Mouse (Mus musculus): Measurements from ENCODE around the gene Mpig6b. TPM values are rescaled to one million over a fixed set of nuclear protein-coding genes. Genes with fewer than 3 reads are reported as not detected.
A peak's percentile ranks its signal among the peaks of the same experiment; 100 is the strongest.

The Mpig6b gene
- total and polyA plus RNA-seq, 2 experiments from 2014 or later: 0.18 TPM; not detected in 1

DNA sequence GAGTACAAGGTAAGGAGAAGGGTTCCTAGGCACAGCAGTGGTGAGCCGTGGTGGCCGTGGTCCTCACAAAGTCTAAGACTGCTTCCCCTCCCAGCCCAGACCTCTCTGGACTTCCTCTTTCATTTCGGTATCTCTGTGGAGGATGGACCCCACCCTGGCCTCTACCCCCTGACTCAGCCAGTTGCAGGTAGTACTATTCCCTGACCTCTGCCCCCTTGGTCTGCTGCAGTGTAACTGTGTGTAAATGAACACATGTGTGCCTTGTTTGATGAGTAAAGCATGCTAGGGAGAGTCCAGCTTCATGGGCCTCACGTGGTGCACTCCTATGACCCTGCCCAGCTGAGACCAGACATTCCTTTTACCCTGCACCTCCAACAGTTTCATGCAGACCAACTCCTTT is 42.2 kb downstream of the Mpig6b start:
- no peak overlapping the region for H3K9ac ChIP-seq (replicated peaks; ENCODE audit: low read length)
- TF ChIP-seq CTCF (IDR thresholded peaks at IDR 0.05; ENCODE audit: low read depth): no peak
- H3K4me2 ChIP-seq (ENCODE audit: low read depth, low read length): no peak overlapping the region
- WGBS: 72% methylated on average over 4 of the region's 4 CpGs
- DNase-seq (ENCODE audit: low spot score) (no peak), ATAC-seq (no peak)
- no peak overlapping the region for H3K27ac ChIP-seq
- no peaks in the 10 kb centered on the region for H3K27me3 ChIP-seq (ENCODE audit: insufficient read depth, low read length)
- no peaks in the 10 kb centered on the region for H3K9me3 ChIP-seq (ENCODE audit: low read length)
- no peak overlapping the region for H3K4me3 ChIP-seq (ENCODE audit: low read length)
- H3K4me1 ChIP-seq (ENCODE audit: insufficient read depth, low read length): peaks cover 6% of the 10 kb centered on the region
- H3K36me3 ChIP-seq (ENCODE audit: insufficient read depth, low read length): no peaks in the 10 kb centered on the region

DNA sequence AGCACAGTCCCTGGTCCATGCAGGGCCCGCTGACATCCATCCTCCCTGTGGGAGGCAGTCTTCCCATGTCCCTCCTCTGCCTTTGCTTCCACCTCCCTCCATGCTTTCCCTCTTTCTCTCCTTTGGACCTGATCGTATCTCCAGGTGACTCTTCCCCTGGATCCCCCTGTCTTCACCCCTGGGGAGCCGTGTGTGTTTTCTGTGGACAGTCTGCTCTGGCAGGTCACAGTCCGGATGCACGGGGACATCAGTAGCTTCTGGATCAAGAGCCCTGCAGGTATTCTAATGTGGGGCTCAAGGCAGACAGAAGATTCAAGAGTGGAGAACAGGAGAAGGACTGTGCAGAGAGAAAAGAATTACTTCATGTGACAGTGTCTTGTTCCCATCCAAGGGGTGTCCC is 42.8 kb downstream of the Mpig6b start:
- TF ChIP-seq CTCF (IDR thresholded peaks at IDR 0.05; ENCODE audit: low read depth): no peak
- ATAC-seq (no peak), DNase-seq (ENCODE audit: low spot score) (no peak)
- Histone ChIP-seq H3K4me2 (ENCODE audit: low read depth, low read length) (no peak overlapping the region), H3K36me3 (ENCODE audit: insufficient read depth, low read length) (no peaks in the 10 kb centered on the region), H3K27ac (no peak overlapping the region), H3K4me3 (ENCODE audit: low read length) (no peak overlapping the region), H3K27me3 (ENCODE audit: insufficient read depth, low read length) (no peaks in the 10 kb centered on the region), H3K9me3 (ENCODE audit: low read length) (no peaks in the 10 kb centered on the region), H3K4me1 (ENCODE audit: insufficient read depth, low read length) (peaks cover 6% of the 10 kb centered on the region), H3K9ac (replicated peaks; ENCODE audit: low read length) (no peak overlapping the region)
- 85% methylated on average over 5 of the region's 5 CpGs for WGBS

DNA sequence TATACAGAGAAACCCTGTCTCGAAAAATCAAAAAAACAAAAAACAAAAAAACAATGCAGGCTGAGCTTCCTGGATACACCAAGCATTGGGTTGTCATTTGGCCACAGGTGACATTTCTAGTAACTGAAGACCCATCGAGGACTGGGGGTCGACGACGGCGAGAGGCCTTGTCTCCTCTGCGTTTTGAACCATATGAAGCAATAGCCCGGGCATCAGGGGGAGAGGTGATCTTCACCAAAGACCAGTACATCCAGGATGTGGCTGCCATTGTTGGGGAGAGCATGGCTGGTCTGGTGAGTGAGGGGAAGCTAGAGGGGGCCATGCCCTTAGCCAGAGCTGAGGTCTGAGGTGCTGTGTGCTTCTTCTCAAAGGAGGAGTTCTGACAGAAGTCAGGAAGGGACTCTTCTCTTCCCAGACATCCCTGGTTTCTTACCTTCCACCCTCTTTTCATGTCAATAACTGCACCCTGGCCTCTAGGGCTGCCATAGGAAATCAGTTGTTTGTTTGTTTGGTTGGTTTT is 43.4 kb downstream of the Mpig6b start:
- 95% methylated on average over 8 of the region's 8 CpGs for WGBS
- no peak overlapping the region for H3K9ac ChIP-seq (replicated peaks; ENCODE audit: low read length)

DNA sequence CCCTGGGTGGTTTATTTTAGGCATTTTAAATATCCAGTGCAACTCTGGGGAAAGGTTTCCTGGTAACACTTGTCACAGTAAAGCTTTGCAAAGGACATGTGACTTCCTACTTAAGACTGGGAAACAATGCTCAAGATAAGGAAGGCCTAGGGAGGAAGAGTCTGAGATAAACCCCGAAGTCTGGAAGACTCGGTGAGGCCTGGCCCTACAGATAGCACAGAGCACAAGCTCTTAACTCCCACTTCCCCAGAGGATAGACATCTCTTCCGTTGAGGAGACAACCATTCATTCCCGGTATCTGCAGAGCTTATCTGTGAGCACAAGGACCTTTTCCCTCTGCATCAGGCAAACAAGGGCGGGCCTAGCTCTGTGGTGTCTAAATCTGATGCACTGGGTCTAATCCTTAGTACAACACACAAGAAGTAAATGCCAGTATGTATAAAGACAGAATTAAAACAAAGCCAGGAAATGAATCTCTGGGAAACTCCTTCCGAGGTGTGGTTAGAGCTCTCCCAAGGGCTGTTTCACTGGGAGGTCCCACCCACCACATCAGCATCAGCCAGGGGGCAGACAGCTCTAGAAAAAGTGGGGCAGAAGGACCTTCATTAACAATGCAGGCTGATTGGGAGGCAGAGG is 44.0 kb downstream of the Mpig6b start:
- Histone ChIP-seq H3K36me3 (ENCODE audit: insufficient read depth, low read length) (no peaks in the 10 kb centered on the region), H3K4me3 (ENCODE audit: low read length) (no peak overlapping the region), H3K9ac (replicated peaks; ENCODE audit: low read length) (no peak overlapping the region), H3K27me3 (ENCODE audit: insufficient read depth, low read length) (no peaks in the 10 kb centered on the region), H3K4me1 (ENCODE audit: insufficient read depth, low read length) (peaks cover 6% of the 10 kb centered on the region), H3K4me2 (ENCODE audit: low read depth, low read length) (no peak overlapping the region), H3K27ac (no peak overlapping the region), H3K9me3 (ENCODE audit: low read length) (no peaks in the 10 kb centered on the region)
- ATAC-seq (no peak), DNase-seq (ENCODE audit: low spot score) (no peak)
- WGBS: 63% methylated on average over 6 of the region's 6 CpGs
- TF ChIP-seq CTCF (IDR thresholded peaks at IDR 0.05; ENCODE audit: low read depth): no peak

More for the DNA sequence above, 43.4 kb downstream of the Mpig6b start:
- H3K4me1 ChIP-seq (ENCODE audit: insufficient read depth, low read length): peaks cover 6% of the 10 kb centered on the region
- no peak for TF ChIP-seq CTCF (IDR thresholded peaks at IDR 0.05; ENCODE audit: low read depth)
- H3K36me3 ChIP-seq (ENCODE audit: insufficient read depth, low read length): no peaks in the 10 kb centered on the region
- DNase-seq (ENCODE audit: low spot score) (no peak), ATAC-seq (no peak)
- no peaks in the 10 kb centered on the region for H3K9me3 ChIP-seq (ENCODE audit: low read length)
- no peak overlapping the region for H3K27ac ChIP-seq
- no peak overlapping the region for H3K4me2 ChIP-seq (ENCODE audit: low read depth, low read length)
- no peak overlapping the region for H3K4me3 ChIP-seq (ENCODE audit: low read length)
- no peaks in the 10 kb centered on the region for H3K27me3 ChIP-seq (ENCODE audit: insufficient read depth, low read length)

DNA sequence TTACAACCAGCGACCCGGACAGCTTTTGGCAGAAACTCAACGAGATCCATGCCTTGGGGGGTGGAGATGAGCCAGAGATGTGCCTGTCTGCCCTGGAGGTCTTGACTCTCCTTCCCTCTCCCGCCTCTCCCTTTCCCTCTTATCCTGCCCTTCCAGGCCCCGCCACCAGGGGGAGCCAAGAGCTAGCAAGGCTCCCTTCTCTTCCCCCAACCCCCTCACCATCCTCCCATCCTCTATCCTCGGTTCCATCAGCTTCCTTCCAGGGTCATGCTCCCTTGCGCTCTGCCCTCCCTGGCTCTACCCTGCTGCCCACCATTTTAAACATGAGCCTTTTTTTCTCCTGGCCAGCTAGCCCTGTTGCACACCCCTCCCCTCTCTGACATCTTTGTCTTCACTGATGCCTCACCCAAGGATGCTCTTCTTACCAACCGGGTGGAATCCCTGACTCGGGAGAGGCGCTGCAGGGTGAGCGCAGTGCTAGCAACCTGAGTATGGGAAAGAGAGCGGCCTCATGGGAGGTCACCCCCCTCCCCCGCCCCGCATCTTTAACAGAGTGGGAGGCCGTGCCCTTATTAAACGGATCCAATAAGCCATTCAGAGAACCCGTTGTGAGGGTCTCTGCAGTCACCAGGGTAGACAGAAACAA is 44.7 kb downstream of the Mpig6b start:
- H3K9me3 ChIP-seq (ENCODE audit: low read length): no peaks in the 10 kb centered on the region
- WGBS: 6% methylated on average over 17 of the region's 17 CpGs
- DNase-seq (ENCODE audit: low spot score) (peak; percentile 81), ATAC-seq (peak; percentile 75)
- no peak overlapping the region for H3K9ac ChIP-seq (replicated peaks; ENCODE audit: low read length)
- 0 out of 2 replicates have a peak overlapping the region, but pooled peaks have one; percentile 17 for H3K4me2 ChIP-seq (ENCODE audit: low read depth, low read length)
- H3K27ac ChIP-seq: no peak overlapping the region
- H3K4me1 ChIP-seq (ENCODE audit: insufficient read depth, low read length): peaks cover 6% of the 10 kb centered on the region
- no peaks in the 10 kb centered on the region for H3K36me3 ChIP-seq (ENCODE audit: insufficient read depth, low read length)
- no peaks in the 10 kb centered on the region for H3K27me3 ChIP-seq (ENCODE audit: insufficient read depth, low read length)
- no peak overlapping the region for H3K4me3 ChIP-seq (ENCODE audit: low read length)
- peak; percentile 98 for TF ChIP-seq CTCF (IDR thresholded peaks at IDR 0.05; ENCODE audit: low read depth)

DNA sequence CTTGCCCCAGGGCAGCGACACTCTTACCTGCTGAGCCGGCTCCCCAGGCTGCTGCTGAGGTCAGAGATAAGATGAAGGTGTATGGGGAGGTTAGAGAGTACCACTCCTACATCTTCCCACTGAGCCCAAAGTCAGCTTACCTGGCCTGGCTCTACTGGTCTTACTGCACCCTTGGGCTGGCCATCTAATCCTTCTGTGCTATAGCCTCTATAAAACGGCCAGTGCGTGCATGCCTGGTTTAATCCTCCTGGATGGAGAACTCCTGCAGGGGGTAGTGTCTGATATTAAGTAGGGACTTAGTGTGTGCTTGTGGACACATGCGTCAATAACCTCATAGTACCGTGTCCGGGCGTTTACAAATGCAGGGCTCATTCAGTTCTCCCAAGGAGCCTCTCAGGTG is 45.4 kb downstream of the Mpig6b start:
- no peak overlapping the region for H3K9ac ChIP-seq (replicated peaks; ENCODE audit: low read length)
- peaks cover 6% of the 10 kb centered on the region for H3K4me1 ChIP-seq (ENCODE audit: insufficient read depth, low read length)
- no peak overlapping the region for H3K4me3 ChIP-seq (ENCODE audit: low read length)
- TF ChIP-seq CTCF (IDR thresholded peaks at IDR 0.05; ENCODE audit: low read depth): no peak
- peaks cover 5% of the 10 kb centered on the region; the same call in 1 of the 2 replicates for H3K36me3 ChIP-seq (ENCODE audit: insufficient read depth, low read length)
- WGBS: 84% methylated on average over 8 of the region's 8 CpGs
- no peak overlapping the region for H3K27ac ChIP-seq
- no peak for DNase-seq (ENCODE audit: low spot score)
- H3K9me3 ChIP-seq (ENCODE audit: low read length): no peaks in the 10 kb centered on the region
- H3K27me3 ChIP-seq (ENCODE audit: insufficient read depth, low read length): no peaks in the 10 kb centered on the region
- no peak for ATAC-seq
- H3K4me2 ChIP-seq (ENCODE audit: low read depth, low read length): no peak overlapping the region

DNA sequence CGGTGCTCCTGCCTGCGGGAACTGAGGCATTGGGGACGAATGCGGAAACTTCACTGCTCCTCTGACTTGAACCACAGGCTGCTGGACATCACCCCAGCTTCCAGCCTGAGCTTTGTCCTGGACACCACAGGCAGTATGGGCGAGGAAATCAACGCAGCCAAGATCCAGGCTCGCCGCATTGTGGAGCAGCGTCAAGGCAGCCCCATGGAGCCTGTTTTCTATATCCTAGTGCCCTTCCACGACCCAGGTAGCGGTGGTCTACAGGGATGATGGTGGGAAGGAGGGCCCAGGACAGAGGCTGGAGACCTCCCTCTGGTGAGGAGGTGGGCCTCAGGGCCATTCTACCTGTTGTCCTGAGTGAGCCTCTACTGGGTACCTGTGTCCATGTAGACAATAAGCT is 46.1 kb downstream of the Mpig6b start:
- DNase-seq (ENCODE audit: low spot score) (no peak), ATAC-seq (no peak)
- Histone ChIP-seq H3K27ac (no peak overlapping the region), H3K9ac (replicated peaks; ENCODE audit: low read length) (no peak overlapping the region), H3K36me3 (ENCODE audit: insufficient read depth, low read length) (peaks cover 12% of the 10 kb centered on the region; the same call in 1 of the 2 replicates), H3K4me3 (ENCODE audit: low read length) (no peak overlapping the region), H3K9me3 (ENCODE audit: low read length) (no peaks in the 10 kb centered on the region), H3K4me2 (ENCODE audit: low read depth, low read length) (no peak overlapping the region), H3K27me3 (ENCODE audit: insufficient read depth, low read length) (no peaks in the 10 kb centered on the region), H3K4me1 (ENCODE audit: insufficient read depth, low read length) (peaks cover 6% of the 10 kb centered on the region)
- no peak for TF ChIP-seq CTCF (IDR thresholded peaks at IDR 0.05; ENCODE audit: low read depth)
- 75% methylated on average over 11 of the region's 11 CpGs for WGBS
